Mouse (Mus musculus): ENCODE measurements at regions not wholly inside any gene's neighbourhood (a gene's known extent, or its start where the extent isn't known, plus 50 kb on each side); places are given as distances from the start of the nearest gene placed in this dataset.

GRCm38 (mm10) chr6:96057011-96057410 lies 55.9 kb upstream of the Fam19a1 start:
- DNase-seq: no peak

GRCm38 (mm10) chr6:96057575-96058159 lies 55.3 kb upstream of the Fam19a1 start:
- no peak for DNase-seq

- peak; percentile 35 for DNase-seq
Measured at GRCm38 (mm10) chr6:96061979-96062378, 51.0 kb upstream of the Fam19a1 start.
